Mouse (Mus musculus) liver, embryonic 13.5 days (tissue): ENCODE data around the gene March6. TPM values are rescaled to one million over a fixed set of nuclear protein-coding genes. Genes with fewer than 3 reads are reported as not detected.

Experiments used
- ATAC-seq: fragments of 200-750 bp; cut with Nextera tagmentation; 2 replicates; pipeline ENCODE4 v1.8.0; 2017; ENCODE audit warnings: low read depth, mild to moderate bottlenecking, moderate number of reproducible peaks, moderate library complexity
- DNase-seq: peaks from one replicate; pipeline ENCODE4 v3.0.0; 2022
- H3K27ac ChIP-seq: fragments of 300-500 bp; sonication (generic); 2 replicates; pipeline ENCODE4 v1.5.1; 2015; ENCODE audit warnings: moderate library complexity, mild to moderate bottlenecking, inconsistent platforms
- H3K27me3 ChIP-seq: fragments of 300-500 bp; sonication (generic); 2 replicates; pipeline ENCODE4 v1.6.1; 2015; ENCODE audit warnings: mild to moderate bottlenecking, inconsistent platforms
- H3K36me3 ChIP-seq: fragments of 300-500 bp; sonication (generic); 2 replicates; pipeline ENCODE4 v1.6.1; 2015; ENCODE audit warnings: mild to moderate bottlenecking, inconsistent platforms
- H3K4me1 ChIP-seq: fragments of 300-500 bp; sonication (generic); replicated peaks from 2 replicates; pipeline ENCODE4 v1.6.1; 2015; ENCODE audit warnings: inconsistent platforms
- H3K4me2 ChIP-seq: fragments of 300-500 bp; sonication (generic); 2 replicates; pipeline ENCODE4 v1.6.1; 2015; ENCODE audit warnings: inconsistent platforms, mild to moderate bottlenecking, moderate library complexity
- H3K4me3 ChIP-seq: fragments of 300-500 bp; sonication (generic); replicated peaks from 2 replicates; pipeline ENCODE4 v1.5.1; 2015; ENCODE audit warnings: mild to moderate bottlenecking, inconsistent platforms
- H3K9ac ChIP-seq: fragments of 300-500 bp; sonication (generic); 2 replicates; pipeline ENCODE4 v1.6.1; 2015; ENCODE audit warnings: mild to moderate bottlenecking, inconsistent platforms
- H3K9me3 ChIP-seq: fragments of 300-500 bp; sonication (generic); replicated peaks from 2 replicates; pipeline ENCODE4 v1.6.1; 2016; ENCODE audit warnings: inconsistent platforms
- WGBS: fragments of 180-500 bp; shearing (Covaris S2); methylation state at CpG from one replicate; pipeline ENCODE4 v1.1.7; 2015; ENCODE audit not compliant: insufficient replicate concordance; 5-methylcytosine and 5-hydroxymethylcytosine counted together
- polyA plus RNA-seq: library from polyadenylated mRNA; unstranded; fragments of >200 nt; fragmentation: Nextera tagmentation; extraction: Ambion mirVana; gene quantifications from 2 replicates; pipeline ENCODE4 v1.2.1, GENCODE M21; 2015

Gene March6
- polyA plus RNA-seq, 1 experiment from 2014 or later = 12.7 TPM

DNA sequence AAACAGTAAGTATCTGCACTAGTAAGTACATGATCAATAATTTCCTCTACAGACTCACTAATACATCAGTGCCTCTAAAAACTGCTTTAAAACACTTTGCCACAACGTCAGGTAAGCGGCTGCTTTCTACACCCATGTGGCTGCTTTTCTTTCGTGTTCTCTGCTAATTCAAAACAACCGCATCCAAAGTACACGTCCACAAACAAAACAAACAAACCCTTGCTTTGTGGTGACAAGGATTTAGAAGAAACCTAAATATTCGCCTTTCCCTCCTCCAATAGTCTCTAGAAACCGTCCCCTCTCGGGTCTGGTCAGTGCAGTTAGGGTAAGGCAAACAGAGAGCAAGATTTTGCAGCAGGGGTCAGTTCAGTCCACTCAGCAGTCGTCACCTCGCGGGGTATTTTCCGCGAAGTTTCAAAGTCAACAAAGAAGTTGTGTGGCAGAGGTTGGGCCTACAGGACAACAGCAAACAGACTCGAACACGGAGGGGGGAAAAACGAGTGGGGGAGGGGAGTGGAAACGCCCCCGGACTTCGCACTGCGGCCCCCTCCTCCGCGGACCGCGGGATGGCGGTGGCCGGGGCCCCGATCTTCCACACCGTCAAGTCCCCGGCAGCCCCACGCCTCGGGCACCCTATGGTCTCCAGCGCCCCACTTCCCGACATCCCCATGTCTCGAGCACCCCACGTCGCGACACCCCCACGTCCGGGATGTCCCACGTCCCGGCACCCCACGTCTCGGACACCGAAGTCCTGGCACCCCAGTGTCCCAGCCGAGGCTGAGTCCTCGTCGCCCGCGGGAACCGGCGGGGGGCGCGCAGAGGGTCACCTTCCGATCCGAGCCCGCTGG is 818 bp downstream of the March6 start:
- peaks cover 67% of the 10 kb centered on the region for H3K4me1 ChIP-seq
- H3K9me3 ChIP-seq = no peaks in the 10 kb centered on the region
- H3K27me3 ChIP-seq = no peaks in the 10 kb centered on the region
- H3K9ac ChIP-seq = peak overlapping the region; percentile 96
- peak overlapping the region; percentile 95 for H3K4me3 ChIP-seq
- H3K4me2 ChIP-seq = peak overlapping the region; percentile 76
- peak overlapping the region; percentile 94 for H3K27ac ChIP-seq
- ATAC-seq (peak; percentile 10), DNase-seq (peak; percentile 21)
- H3K36me3 ChIP-seq = peaks cover 4% of the 10 kb centered on the region; the same call in 1 of the 2 replicates
- WGBS = under 1% methylated on average over 54 of the region's 56 CpGs

DNA sequence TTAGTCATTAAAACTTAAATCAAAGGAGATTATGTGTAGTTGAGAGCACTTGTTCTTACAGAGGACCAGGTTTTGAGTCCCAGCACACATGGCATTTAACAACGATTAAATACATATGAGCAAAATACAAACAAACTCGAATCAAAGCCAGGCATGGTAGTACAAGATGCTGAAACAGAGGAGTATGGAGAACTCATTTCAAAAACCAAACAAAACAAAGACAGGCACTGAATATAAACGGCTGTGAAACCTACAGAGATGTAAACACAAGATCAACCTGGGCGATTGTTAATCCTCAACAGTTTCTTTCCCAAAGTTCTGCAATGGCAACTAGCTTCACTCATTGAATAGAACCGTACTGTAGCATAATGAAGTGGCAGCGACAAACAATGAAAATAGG is 1.8 kb downstream of the March6 start:
- peak overlapping the region; percentile 96 for H3K9ac ChIP-seq
- H3K27ac ChIP-seq = no peak overlapping the region

DNA sequence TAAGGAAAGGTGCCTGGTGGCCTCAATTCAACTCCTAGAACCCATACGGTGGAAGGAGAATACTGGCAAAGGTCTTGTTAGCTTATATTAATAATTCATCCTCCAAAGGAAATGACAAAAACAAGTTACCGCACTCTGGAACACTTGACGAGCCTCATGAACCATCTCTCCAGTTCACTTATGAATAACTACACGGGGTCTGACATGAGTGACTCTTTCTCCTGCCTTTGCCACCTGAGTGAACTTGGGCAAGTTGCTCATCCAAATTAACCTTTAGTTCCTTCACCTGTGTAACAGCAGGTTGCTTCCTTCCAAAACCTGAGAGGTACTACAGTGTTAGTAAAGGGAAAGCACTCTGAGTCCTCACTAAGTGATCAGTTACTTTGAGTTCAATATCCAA is 2.4 kb downstream of the March6 start:
- H3K4me1 ChIP-seq = peaks cover 67% of the 10 kb centered on the region
- 84% methylated on average over 4 of the region's 4 CpGs for WGBS
- no peak for ATAC-seq
- H3K4me3 ChIP-seq = peak overlapping the region; percentile 95
- H3K9ac ChIP-seq = no peak overlapping the region
- peak overlapping the region; percentile 76; the same call in 1 of the 2 replicates for H3K4me2 ChIP-seq
- no peaks in the 10 kb centered on the region for H3K9me3 ChIP-seq
- no peaks in the 10 kb centered on the region for H3K27me3 ChIP-seq
- no peak overlapping the region for H3K27ac ChIP-seq
- H3K36me3 ChIP-seq = peaks cover 4% of the 10 kb centered on the region; the same call in 1 of the 2 replicates
- DNase-seq = no peak

More for the DNA sequence above, 1.8 kb downstream of the March6 start:
- Histone ChIP-seq H3K9me3 (no peaks in the 10 kb centered on the region), H3K4me2 (peak overlapping the region; percentile 76), H3K36me3 (peaks cover 4% of the 10 kb centered on the region; the same call in 1 of the 2 replicates), H3K4me3 (peak overlapping the region; percentile 95), H3K4me1 (peaks cover 67% of the 10 kb centered on the region), H3K27me3 (no peaks in the 10 kb centered on the region)
- DNase-seq = no peak
- 30% methylated on average over 6 of the region's 6 CpGs for WGBS
- ATAC-seq = no peak

- no peak for ATAC-seq
- Histone ChIP-seq H3K27ac (no peak overlapping the region), H3K4me3 (no peak overlapping the region), H3K4me1 (peaks cover 62% of the 10 kb centered on the region), H3K27me3 (no peaks in the 10 kb centered on the region), H3K9ac (no peak overlapping the region), H3K36me3 (peaks cover 4% of the 10 kb centered on the region; the same call in 1 of the 2 replicates), H3K9me3 (no peaks in the 10 kb centered on the region), H3K4me2 (no peak overlapping the region)
- WGBS = 66% methylated on average over 1 of the region's 1 CpGs
- DNase-seq = no peak
Measured at GRCm38 (mm10) chr15:31526463-31526862, 4.4 kb downstream of the March6 start.

DNA sequence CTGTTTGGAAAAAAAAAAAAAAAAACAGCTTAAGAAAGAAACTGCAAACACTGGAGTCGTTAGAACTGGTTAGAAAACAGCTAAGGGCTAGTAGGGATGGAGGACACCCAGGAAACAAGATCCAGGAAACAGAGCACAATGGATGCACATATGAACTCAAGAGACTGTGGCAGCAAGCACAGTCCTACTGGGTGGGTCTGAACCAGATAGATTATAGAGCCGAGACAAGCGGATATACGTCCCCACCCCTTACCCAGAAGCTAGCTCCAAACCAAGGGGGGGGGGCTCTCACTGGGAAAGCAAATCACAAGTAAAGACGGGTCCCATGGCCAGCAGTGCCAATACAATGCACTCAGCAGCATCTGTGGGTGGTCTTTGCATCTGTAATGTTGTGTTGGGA is 11.9 kb downstream of the March6 start:
- WGBS = 27% methylated on average over 5 of the region's 5 CpGs
- no peaks in the 10 kb centered on the region for H3K36me3 ChIP-seq
- no peak overlapping the region for H3K4me2 ChIP-seq
- no peaks in the 10 kb centered on the region for H3K9me3 ChIP-seq
- H3K9ac ChIP-seq = no peak overlapping the region
- DNase-seq (no peak), ATAC-seq (peak; percentile 64)
- no peak overlapping the region for H3K4me3 ChIP-seq
- H3K27me3 ChIP-seq = no peaks in the 10 kb centered on the region
- H3K4me1 ChIP-seq = peaks cover 63% of the 10 kb centered on the region
- H3K27ac ChIP-seq = no peak overlapping the region

GRCm38 (mm10) chr15:31518371-31518770 is 12.5 kb downstream of the March6 start:
- Histone ChIP-seq H3K9ac (no peak overlapping the region), H3K4me1 (peaks cover 63% of the 10 kb centered on the region), H3K9me3 (no peaks in the 10 kb centered on the region), H3K4me2 (no peak overlapping the region), H3K27ac (no peak overlapping the region), H3K36me3 (no peaks in the 10 kb centered on the region), H3K27me3 (no peaks in the 10 kb centered on the region), H3K4me3 (no peak overlapping the region)
- DNase-seq (no peak), ATAC-seq (no peak)
- 49% methylated on average over 2 of the region's 2 CpGs for WGBS

DNA sequence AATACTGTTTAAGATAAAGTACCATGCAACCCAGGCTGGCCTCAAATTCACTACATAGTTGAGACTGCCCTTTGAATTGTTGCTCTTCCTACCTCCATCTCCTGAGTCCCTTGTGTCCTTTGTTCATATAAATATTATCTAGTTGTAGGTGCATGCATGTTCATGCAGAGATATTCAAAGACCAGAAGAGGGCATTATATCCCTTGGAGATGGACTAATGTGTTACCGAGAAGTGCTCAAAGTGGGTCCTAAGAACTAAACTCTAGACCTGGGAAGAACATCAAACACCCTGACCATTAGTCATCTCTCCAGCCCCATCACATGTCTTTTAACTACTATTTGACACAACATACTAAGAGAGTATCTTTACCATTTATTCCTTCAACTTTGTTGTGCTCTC is 13.7 kb downstream of the March6 start:
- H3K4me1 ChIP-seq = peaks cover 63% of the 10 kb centered on the region
- ATAC-seq = 0 out of 2 replicates have a peak, but pooled peaks have one; percentile 31
- 72% methylated on average over 1 of the region's 1 CpGs for WGBS

DNA sequence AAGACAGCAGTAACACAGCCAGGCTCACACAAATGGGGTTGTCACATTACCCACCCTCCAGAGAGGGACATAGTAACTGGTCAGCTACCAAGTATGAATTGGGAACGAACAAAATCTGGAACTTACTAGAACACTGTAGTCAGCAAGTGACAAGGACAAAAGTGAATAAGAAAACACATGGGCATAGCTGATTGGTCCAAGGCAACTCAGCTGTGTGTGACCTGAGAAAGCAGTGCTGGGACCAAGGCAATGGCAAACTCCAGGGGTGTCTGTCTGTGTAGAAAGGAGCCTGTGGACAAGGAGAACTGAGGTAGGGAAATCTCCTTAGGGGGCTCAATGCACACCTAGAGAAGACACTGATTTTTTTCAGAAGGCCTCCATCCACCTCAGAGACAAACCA is 19.1 kb downstream of the March6 start:
- no peaks in the 10 kb centered on the region for H3K36me3 ChIP-seq
- H3K27ac ChIP-seq = peak overlapping the region; percentile 41; the same call in 1 of the 2 replicates
- 64% methylated on average over 1 of the region's 1 CpGs for WGBS
- H3K4me1 ChIP-seq = peaks cover 42% of the 10 kb centered on the region
- no peaks in the 10 kb centered on the region for H3K9me3 ChIP-seq
- peak; percentile 41; the same call in 1 of the 2 replicates for ATAC-seq
- H3K4me2 ChIP-seq = peak overlapping the region; percentile 25
- DNase-seq = no peak
- no peak overlapping the region for H3K4me3 ChIP-seq
- H3K27me3 ChIP-seq = no peaks in the 10 kb centered on the region
- no peak overlapping the region for H3K9ac ChIP-seq

More for the DNA sequence above, 13.7 kb downstream of the March6 start:
- no peak for DNase-seq
- H3K27me3 ChIP-seq = no peaks in the 10 kb centered on the region
- no peak overlapping the region for H3K4me3 ChIP-seq
- H3K36me3 ChIP-seq = no peaks in the 10 kb centered on the region
- no peak overlapping the region for H3K27ac ChIP-seq
- H3K9ac ChIP-seq = no peak overlapping the region
- no peaks in the 10 kb centered on the region for H3K9me3 ChIP-seq
- no peak overlapping the region for H3K4me2 ChIP-seq

DNA sequence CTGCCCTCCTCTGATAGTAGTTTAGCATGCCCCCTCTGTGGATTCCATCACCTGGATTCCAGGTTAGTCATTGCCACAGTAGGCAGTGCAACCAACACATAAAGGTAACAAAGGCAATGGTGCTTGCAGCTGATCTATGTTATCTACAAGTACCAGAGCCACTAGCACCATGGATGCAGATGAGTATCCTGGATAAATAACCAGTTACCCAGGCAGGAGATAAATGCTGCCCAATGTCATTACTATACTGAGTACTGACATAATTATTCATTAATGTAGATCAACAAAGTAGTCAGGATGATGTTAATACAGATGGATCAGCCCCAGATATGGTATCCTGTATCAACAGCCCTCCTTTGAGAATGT is 19.5 kb downstream of the March6 start:
- H3K36me3 ChIP-seq = no peaks in the 10 kb centered on the region
- peak overlapping the region; percentile 25 for H3K4me2 ChIP-seq
- H3K4me3 ChIP-seq = no peak overlapping the region
- H3K9me3 ChIP-seq = no peaks in the 10 kb centered on the region
- ATAC-seq (peak; percentile 84), DNase-seq (no peak)
- peaks cover 42% of the 10 kb centered on the region for H3K4me1 ChIP-seq
- no peaks in the 10 kb centered on the region for H3K27me3 ChIP-seq
- no peak overlapping the region for H3K9ac ChIP-seq
- peak overlapping the region; percentile 41 for H3K27ac ChIP-seq

DNA sequence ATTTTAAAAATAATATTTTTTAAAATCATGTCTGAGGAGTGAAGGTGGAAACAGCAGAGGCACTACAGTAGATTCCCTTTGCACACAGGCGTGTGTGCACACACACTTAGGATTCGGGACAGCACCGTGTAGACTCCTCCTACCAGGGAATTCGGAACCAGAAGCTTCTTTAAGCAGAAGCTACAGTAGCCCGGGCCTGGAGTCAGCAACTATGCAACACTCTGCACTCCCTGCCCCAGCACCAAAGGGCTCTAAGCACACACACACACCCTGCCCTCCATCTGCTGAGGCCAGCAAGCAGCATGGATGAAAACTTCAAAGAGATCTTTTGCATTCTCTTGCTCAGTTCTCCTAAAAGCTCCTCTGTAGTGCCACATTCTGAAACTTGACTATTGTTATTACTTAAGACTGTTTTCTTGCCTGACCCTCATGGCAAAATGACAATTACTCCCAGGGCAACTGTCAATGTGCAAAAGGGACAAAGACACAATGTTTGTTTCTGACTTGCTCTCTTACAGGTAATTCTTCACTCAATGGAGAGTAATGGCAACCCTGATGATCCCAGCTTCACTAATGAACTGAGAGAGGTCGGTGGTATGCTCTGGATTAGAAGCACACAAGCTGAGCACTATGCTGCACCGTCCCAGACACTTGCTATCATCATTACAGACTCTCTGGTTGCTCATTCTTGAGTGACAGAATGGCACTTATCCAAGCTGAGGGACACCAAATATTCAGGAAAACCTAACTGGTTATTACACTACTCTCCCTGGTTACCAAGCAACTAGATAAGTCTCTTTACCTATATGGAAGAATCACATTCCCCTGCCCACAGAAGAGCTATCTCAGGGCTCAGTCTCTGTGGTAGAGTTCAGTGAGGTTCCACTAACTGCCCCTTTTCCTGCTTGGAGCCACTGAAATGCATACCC is 20.1 kb downstream of the March6 start:
- Histone ChIP-seq H3K4me1 (peaks cover 42% of the 10 kb centered on the region), H3K27me3 (no peaks in the 10 kb centered on the region), H3K4me3 (no peak overlapping the region), H3K9me3 (no peaks in the 10 kb centered on the region), H3K9ac (no peak overlapping the region), H3K27ac (peak overlapping the region; percentile 41), H3K4me2 (peak overlapping the region; percentile 25), H3K36me3 (peaks cover 3% of the 10 kb centered on the region; the same call in 1 of the 2 replicates)
- ATAC-seq (peak; percentile 45), DNase-seq (no peak)
- 69% methylated on average over 7 of the region's 7 CpGs for WGBS

DNA sequence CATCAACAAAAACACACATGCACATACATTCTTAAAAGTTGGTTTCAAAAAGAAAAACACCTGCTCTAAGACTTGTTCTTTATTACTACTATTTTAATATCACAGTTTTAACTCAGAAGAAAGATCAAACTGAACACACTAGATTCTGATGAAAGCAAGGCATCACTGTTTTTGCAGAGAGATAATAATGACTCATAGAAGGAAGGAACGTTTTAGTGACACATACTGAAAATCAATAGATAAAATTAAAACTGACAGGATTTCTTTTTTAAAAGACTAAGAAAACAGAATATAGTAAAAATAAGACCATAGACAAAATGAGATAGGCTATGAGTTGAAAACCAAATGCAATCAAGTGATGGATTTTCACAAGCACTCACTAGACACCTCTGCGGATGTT is 25.8 kb downstream of the March6 start:
- H3K36me3 ChIP-seq = peaks cover 23% of the 10 kb centered on the region
- no peak overlapping the region for H3K4me2 ChIP-seq
- H3K9ac ChIP-seq = no peak overlapping the region
- H3K27ac ChIP-seq = no peak overlapping the region
- no peaks in the 10 kb centered on the region for H3K9me3 ChIP-seq
- DNase-seq (no peak), ATAC-seq (no peak)
- no peak overlapping the region for H3K4me3 ChIP-seq
- H3K4me1 ChIP-seq = peaks cover 20% of the 10 kb centered on the region
- WGBS = 59% methylated on average over 2 of the region's 2 CpGs
- H3K27me3 ChIP-seq = no peaks in the 10 kb centered on the region
